Mouse (Mus musculus) kidney, postnatal 0 days (tissue): ENCODE data around the gene Sin3b. TPM values are rescaled to one million over a fixed set of nuclear protein-coding genes. Genes with fewer than 3 reads are reported as not detected.
A peak's percentile ranks its signal among the peaks of the same experiment; 100 is the strongest.

ENCODE experiments used
- ATAC-seq: fragments of 200-750 bp; cut with Nextera tagmentation; replicated peaks from 2 replicates; pipeline ENCODE4 v1.8.0; 2017; ENCODE audit warnings: low read depth, moderate number of reproducible peaks, moderate TSS enrichment, moderate library complexity; ENCODE audit not compliant: low FRiP score
- DNase-seq: peaks from one replicate; pipeline ENCODE4 v3.0.0-alpha.2; 2016; ENCODE audit warnings: low spot score
- H3K27ac ChIP-seq: fragments of 300-500 bp; sonication (generic); 2 replicates; pipeline ENCODE4 v1.5.1; 2014; ENCODE audit warnings: mild to moderate bottlenecking
- H3K27me3 ChIP-seq: fragments of 300-500 bp; sonication (generic); 2 replicates; pipeline ENCODE4 v1.6.1; 2014; ENCODE audit warnings: low read length, mixed read lengths; ENCODE audit not compliant: insufficient read depth
- H3K36me3 ChIP-seq: fragments of 300-500 bp; sonication (generic); 2 replicates; pipeline ENCODE4 v1.6.1; 2014; ENCODE audit warnings: low read length, mixed read lengths; ENCODE audit not compliant: insufficient read depth
- H3K4me1 ChIP-seq: fragments of 300-500 bp; sonication (generic); replicated peaks from 2 replicates; pipeline ENCODE4 v1.6.1; 2014; ENCODE audit warnings: antibody characterized with exemption, low read length, mixed read lengths; ENCODE audit not compliant: insufficient read depth
- H3K4me2 ChIP-seq: fragments of 300-500 bp; sonication (generic); 2 replicates; pipeline ENCODE4 v1.6.1; 2014; ENCODE audit warnings: mild to moderate bottlenecking, low read length, moderate library complexity, mixed read lengths
- H3K4me3 ChIP-seq: fragments of 300-500 bp; sonication (generic); replicated peaks from 2 replicates; pipeline ENCODE4 v1.5.1; 2014; ENCODE audit warnings: low read depth, low read length
- H3K9ac ChIP-seq: fragments of 300-500 bp; sonication (generic); 2 replicates; pipeline ENCODE4 v1.6.1; 2014; ENCODE audit warnings: low read depth, low read length
- H3K9me3 ChIP-seq: fragments of 300-500 bp; sonication (generic); replicated peaks from 2 replicates; pipeline ENCODE4 v1.6.1; 2016; ENCODE audit warnings: low read length, inconsistent platforms, mixed read lengths
- CTCF ChIP-seq: IDR thresholded peaks from 2 replicates; pipeline ENCODE4 v1.5.1; 2016; ENCODE audit warnings: antibody characterized with exemption, low read depth, mild to moderate bottlenecking, moderate library complexity
- WGBS: fragments of 180-500 bp; shearing (Covaris S2); extraction: QIAGEN DNeasy Blood & Tissue Kit; methylation state at CpG from one replicate; pipeline ENCODE4 v1.1.7; 2014; 5-methylcytosine and 5-hydroxymethylcytosine counted together
- polyA plus RNA-seq: library from polyadenylated mRNA; unstranded; fragments of >200 nt; fragmentation: Nextera tagmentation; extraction: Ambion mirVana; gene quantifications from 2 replicates; pipeline ENCODE4 v1.2.1, GENCODE M21; 2015

Gene Sin3b
- polyA plus RNA-seq, 1 experiment from 2014 or later = 239 TPM

GRCm38 (mm10) chr8:72720541-72720940 is 2.5 kb upstream of the Sin3b start:
- no peak overlapping the region for H3K9ac ChIP-seq
- DNase-seq (no peak), ATAC-seq (no peak)
- no peaks in the 10 kb centered on the region for H3K27me3 ChIP-seq
- no peak for TF ChIP-seq CTCF
- no peak overlapping the region for H3K4me2 ChIP-seq
- H3K4me3 ChIP-seq = no peak overlapping the region
- peaks cover 8% of the 10 kb centered on the region; the same call in 1 of the 2 replicates for H3K36me3 ChIP-seq
- H3K4me1 ChIP-seq = no peaks in the 10 kb centered on the region; the same call in 1 of the 2 replicates
- H3K9me3 ChIP-seq = no peaks in the 10 kb centered on the region
- H3K27ac ChIP-seq = no peak overlapping the region
- WGBS = 46% methylated on average over 1 of the region's 1 CpGs

DNA sequence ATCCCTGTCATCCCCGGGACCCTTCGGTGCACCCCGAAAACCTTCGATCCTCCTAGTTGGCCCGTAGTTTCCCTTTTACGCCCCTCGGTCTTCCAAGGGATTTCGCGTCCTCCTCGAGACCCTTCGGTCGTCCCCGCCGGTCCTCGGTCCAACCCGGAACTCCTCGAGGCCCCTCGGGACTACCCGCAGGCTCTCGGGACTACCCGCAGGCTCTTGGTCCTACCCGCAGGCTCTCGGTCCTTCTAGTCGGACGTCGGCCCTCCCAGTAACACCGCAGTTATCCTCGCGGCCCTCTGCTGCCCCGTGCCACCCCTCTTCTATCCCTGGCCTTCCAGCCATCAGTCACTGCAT is 541 bp downstream of the Sin3b start:
- Histone ChIP-seq H3K27me3 (no peaks in the 10 kb centered on the region), H3K36me3 (peaks cover 33% of the 10 kb centered on the region), H3K4me2 (peak overlapping the region; percentile 94), H3K9me3 (no peaks in the 10 kb centered on the region), H3K9ac (peak overlapping the region; percentile 96), H3K4me3 (peak overlapping the region; percentile 99), H3K4me1 (no peaks in the 10 kb centered on the region; the same call in 1 of the 2 replicates), H3K27ac (peak overlapping the region; percentile 56)
- WGBS = under 1% methylated on average over 30 of the region's 30 CpGs
- DNase-seq (peak; percentile 13), ATAC-seq (0 out of 2 replicates have a peak, but pooled peaks have one; percentile 45)
- TF ChIP-seq CTCF = no peak

DNA sequence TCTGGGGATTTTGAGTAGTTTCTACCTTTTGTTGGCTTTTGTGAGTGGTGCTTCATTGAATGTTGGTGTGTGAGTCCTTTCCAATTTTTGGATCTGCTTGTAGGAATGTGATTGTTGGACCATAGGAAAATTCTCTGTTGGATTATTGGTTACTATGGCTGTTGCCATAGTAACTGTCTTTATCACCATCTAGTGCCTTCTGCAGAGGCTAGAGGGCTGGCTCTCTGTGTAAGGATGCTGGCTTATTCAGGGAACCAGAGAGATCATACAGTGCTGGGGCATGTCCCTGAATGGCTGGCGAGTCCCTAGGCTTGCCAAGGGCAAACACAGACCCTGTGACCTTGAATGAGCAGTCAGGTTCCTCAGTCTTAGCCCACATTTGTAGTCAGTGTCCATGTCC is 5.6 kb downstream of the Sin3b start:
- no peak for DNase-seq
- H3K4me3 ChIP-seq = no peak overlapping the region
- H3K27me3 ChIP-seq = no peaks in the 10 kb centered on the region
- WGBS = 95% methylated on average over 1 of the region's 1 CpGs
- no peak for TF ChIP-seq CTCF
- H3K9ac ChIP-seq = no peak overlapping the region
- ATAC-seq = no peak
- H3K4me2 ChIP-seq = no peak overlapping the region
- no peak overlapping the region for H3K27ac ChIP-seq
- no peaks in the 10 kb centered on the region for H3K9me3 ChIP-seq
- peaks cover 72% of the 10 kb centered on the region for H3K36me3 ChIP-seq
- no peaks in the 10 kb centered on the region; the same call in 1 of the 2 replicates for H3K4me1 ChIP-seq

- H3K27ac ChIP-seq = no peak overlapping the region
- no peak overlapping the region for H3K9ac ChIP-seq
- no peaks in the 10 kb centered on the region for H3K27me3 ChIP-seq
- H3K4me1 ChIP-seq = no peaks in the 10 kb centered on the region
- peaks cover 74% of the 10 kb centered on the region for H3K36me3 ChIP-seq
- WGBS = 75% methylated on average over 5 of the region's 5 CpGs
- no peak for DNase-seq
- no peak overlapping the region for H3K4me2 ChIP-seq
- peak; percentile 9; the same call in 1 of the 2 replicates for TF ChIP-seq CTCF
- H3K4me3 ChIP-seq = no peak overlapping the region
- no peaks in the 10 kb centered on the region for H3K9me3 ChIP-seq
- no peak for ATAC-seq
Measured at GRCm38 (mm10) chr8:72735001-72735400, 11.9 kb downstream of the Sin3b start.

DNA sequence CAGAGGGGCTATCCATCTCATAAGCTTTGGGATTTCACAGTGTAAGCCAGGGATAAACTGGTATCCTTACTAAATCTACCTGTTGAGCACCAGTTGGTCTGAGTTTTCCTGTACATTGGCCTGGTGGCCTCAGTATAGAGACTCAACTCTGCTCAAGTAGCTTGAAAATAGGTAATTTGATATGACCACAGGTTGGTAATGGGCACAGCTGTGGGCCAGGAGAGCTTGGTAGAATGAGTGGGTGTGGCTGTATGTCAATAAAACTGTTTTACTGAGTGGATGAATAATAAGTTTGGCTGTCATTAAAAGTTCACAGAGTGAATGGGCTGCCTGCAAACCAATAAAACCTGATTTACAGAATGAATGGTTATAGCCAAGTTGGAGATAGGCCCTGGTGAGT is 13.8 kb downstream of the Sin3b start:
- ATAC-seq = no peak
- peaks cover 67% of the 10 kb centered on the region for H3K36me3 ChIP-seq

GRCm38 (mm10) chr8:72746061-72746460 is 23.0 kb downstream of the Sin3b start:
- H3K4me2 ChIP-seq = no peak overlapping the region
- H3K27ac ChIP-seq = no peak overlapping the region
- H3K36me3 ChIP-seq = peaks cover 67% of the 10 kb centered on the region
- no peaks in the 10 kb centered on the region for H3K4me1 ChIP-seq
- no peaks in the 10 kb centered on the region for H3K9me3 ChIP-seq
- 0 out of 2 replicates have a peak, but pooled peaks have one; percentile 30 for ATAC-seq
- no peaks in the 10 kb centered on the region for H3K27me3 ChIP-seq
- no peak overlapping the region for H3K9ac ChIP-seq
- peak; percentile 79 for TF ChIP-seq CTCF
- no peak overlapping the region for H3K4me3 ChIP-seq
- 51% methylated on average over 5 of the region's 5 CpGs for WGBS
- DNase-seq = peak; percentile 61

More for the DNA sequence above, 13.8 kb downstream of the Sin3b start:
- no peak for TF ChIP-seq CTCF
- Histone ChIP-seq H3K9me3 (no peaks in the 10 kb centered on the region), H3K4me1 (no peaks in the 10 kb centered on the region), H3K4me2 (no peak overlapping the region), H3K27me3 (no peaks in the 10 kb centered on the region), H3K27ac (no peak overlapping the region), H3K4me3 (no peak overlapping the region), H3K9ac (no peak overlapping the region)
- no peak for DNase-seq

GRCm38 (mm10) chr8:72749846-72750245 is 26.8 kb downstream of the Sin3b start:
- no peak overlapping the region for H3K4me3 ChIP-seq
- WGBS = 95% methylated on average over 26 of the region's 26 CpGs
- DNase-seq (no peak), ATAC-seq (no peak)
- no peaks in the 10 kb centered on the region for H3K27me3 ChIP-seq
- H3K4me1 ChIP-seq = no peaks in the 10 kb centered on the region
- no peaks in the 10 kb centered on the region for H3K9me3 ChIP-seq
- H3K4me2 ChIP-seq = no peak overlapping the region
- H3K9ac ChIP-seq = no peak overlapping the region
- H3K36me3 ChIP-seq = peaks cover 86% of the 10 kb centered on the region
- TF ChIP-seq CTCF = no peak
- no peak overlapping the region for H3K27ac ChIP-seq
